Mouse (Mus musculus) kidney, postnatal 0 days (tissue): ENCODE results near the gene Gm4869. TPM values are rescaled to one million over a fixed set of nuclear protein-coding genes. Genes with fewer than 3 reads are reported as not detected.
"Not testable (repeated sequence)": the region's sequence is repeated elsewhere in the genome, so short reads cannot be mapped to it uniquely, and the experiment has no call there.

Source experiments
- ATAC-seq: fragments of 200-750 bp; cut with Nextera tagmentation; replicated peaks from 2 replicates; pipeline ENCODE4 v1.8.0; 2017; ENCODE audit warnings: low read depth, moderate number of reproducible peaks, moderate TSS enrichment, moderate library complexity; ENCODE audit not compliant: low FRiP score
- DNase-seq: peaks from one replicate; pipeline ENCODE4 v3.0.0-alpha.2; 2016; ENCODE audit warnings: low spot score
- H3K27ac ChIP-seq: fragments of 300-500 bp; sonication (generic); 2 replicates; pipeline ENCODE4 v1.5.1; 2014; ENCODE audit warnings: mild to moderate bottlenecking
- H3K27me3 ChIP-seq: fragments of 300-500 bp; sonication (generic); 2 replicates; pipeline ENCODE4 v1.6.1; 2014; ENCODE audit warnings: low read length, mixed read lengths; ENCODE audit not compliant: insufficient read depth
- H3K36me3 ChIP-seq: fragments of 300-500 bp; sonication (generic); 2 replicates; pipeline ENCODE4 v1.6.1; 2014; ENCODE audit warnings: low read length, mixed read lengths; ENCODE audit not compliant: insufficient read depth
- H3K4me1 ChIP-seq: fragments of 300-500 bp; sonication (generic); replicated peaks from 2 replicates; pipeline ENCODE4 v1.6.1; 2014; ENCODE audit warnings: antibody characterized with exemption, low read length, mixed read lengths; ENCODE audit not compliant: insufficient read depth
- H3K4me2 ChIP-seq: fragments of 300-500 bp; sonication (generic); 2 replicates; pipeline ENCODE4 v1.6.1; 2014; ENCODE audit warnings: mild to moderate bottlenecking, low read length, moderate library complexity, mixed read lengths
- H3K4me3 ChIP-seq: fragments of 300-500 bp; sonication (generic); replicated peaks from 2 replicates; pipeline ENCODE4 v1.5.1; 2014; ENCODE audit warnings: low read depth, low read length
- H3K9ac ChIP-seq: fragments of 300-500 bp; sonication (generic); 2 replicates; pipeline ENCODE4 v1.6.1; 2014; ENCODE audit warnings: low read depth, low read length
- H3K9me3 ChIP-seq: fragments of 300-500 bp; sonication (generic); replicated peaks from 2 replicates; pipeline ENCODE4 v1.6.1; 2016; ENCODE audit warnings: low read length, inconsistent platforms, mixed read lengths
- CTCF ChIP-seq: IDR thresholded peaks from 2 replicates; pipeline ENCODE4 v1.5.1; 2016; ENCODE audit warnings: antibody characterized with exemption, low read depth, mild to moderate bottlenecking, moderate library complexity
- WGBS: fragments of 180-500 bp; shearing (Covaris S2); extraction: QIAGEN DNeasy Blood & Tissue Kit; methylation state at CpG from one replicate; pipeline ENCODE4 v1.1.7; 2014; 5-methylcytosine and 5-hydroxymethylcytosine counted together
- polyA plus RNA-seq: library from polyadenylated mRNA; unstranded; fragments of >200 nt; fragmentation: Nextera tagmentation; extraction: Ambion mirVana; gene quantifications from 2 replicates; pipeline ENCODE4 v1.2.1, GENCODE M21; 2015

Gene Gm4869
- polyA plus RNA-seq, 1 experiment from 2014 or later, result not detected

- no peak overlapping the region for H3K27ac ChIP-seq
- 83% methylated on average over 3 of the region's 3 CpGs for WGBS
These were observed 16.0 kb downstream of the Gm4869 start for GRCm38 (mm10) chr5:140461476-140461875.

GRCm38 (mm10) chr5:140463151-140463550 is 17.7 kb downstream of the Gm4869 start:
- not testable (repeated sequence) for H3K9me3 ChIP-seq, ATAC-seq, H3K36me3 ChIP-seq, H3K27ac ChIP-seq, H3K4me3 ChIP-seq, H3K27me3 ChIP-seq, H3K4me1 ChIP-seq, DNase-seq, H3K4me2 ChIP-seq, H3K9ac ChIP-seq
- 85% methylated on average over 2 of the region's 2 CpGs for WGBS

More at GRCm38 (mm10) chr5:140461476-140461875, 16.0 kb downstream of the Gm4869 start:
- TF ChIP-seq CTCF, result no peak
- Histone ChIP-seq H3K4me1 (no peaks in the 10 kb centered on the region), H3K4me2 (no peak overlapping the region), H3K27me3 (no peaks in the 10 kb centered on the region), H3K9me3 (no peaks in the 10 kb centered on the region), H3K9ac (no peak overlapping the region), H3K4me3 (no peak overlapping the region), H3K36me3 (no peaks in the 10 kb centered on the region)
- ATAC-seq (no peak), DNase-seq (no peak)

GRCm38 (mm10) chr5:140464943-140465342 is 19.5 kb downstream of the Gm4869 start:
- ATAC-seq, result no peak
- no peaks in the 10 kb centered on the region for H3K4me1 ChIP-seq
- no peak for DNase-seq
- H3K27ac ChIP-seq, result no peak overlapping the region
- H3K9ac ChIP-seq, result no peak overlapping the region
- no peak overlapping the region for H3K4me3 ChIP-seq
- TF ChIP-seq CTCF, result no peak
- no peak overlapping the region for H3K4me2 ChIP-seq
- no peaks in the 10 kb centered on the region for H3K36me3 ChIP-seq
- WGBS, result 85% methylated on average over 2 of the region's 2 CpGs
- H3K9me3 ChIP-seq, result no peaks in the 10 kb centered on the region
- H3K27me3 ChIP-seq, result no peaks in the 10 kb centered on the region

- no peak overlapping the region for H3K4me2 ChIP-seq
- DNase-seq, result no peak
- ATAC-seq, result no peak
- H3K9me3 ChIP-seq, result no peaks in the 10 kb centered on the region
- H3K36me3 ChIP-seq, result no peaks in the 10 kb centered on the region
- no peak overlapping the region for H3K4me3 ChIP-seq
- H3K9ac ChIP-seq, result no peak overlapping the region
- H3K27ac ChIP-seq, result no peak overlapping the region
- WGBS, result 90% methylated on average over 3 of the region's 3 CpGs
- peak; percentile 54 for TF ChIP-seq CTCF
- no peaks in the 10 kb centered on the region for H3K4me1 ChIP-seq
- no peaks in the 10 kb centered on the region for H3K27me3 ChIP-seq
These were observed 26.9 kb downstream of the Gm4869 start for GRCm38 (mm10) chr5:140472336-140472735.

GRCm38 (mm10) chr5:140481458-140481857 is 36.0 kb downstream of the Gm4869 start:
- no peak overlapping the region for H3K27ac ChIP-seq
- DNase-seq (no peak), ATAC-seq (no peak)
- H3K9me3 ChIP-seq, result no peaks in the 10 kb centered on the region
- WGBS, result 72% methylated on average over 4 of the region's 4 CpGs
- H3K4me3 ChIP-seq, result no peak overlapping the region
- H3K36me3 ChIP-seq, result no peaks in the 10 kb centered on the region
- H3K4me2 ChIP-seq, result no peak overlapping the region
- H3K9ac ChIP-seq, result no peak overlapping the region
- no peaks in the 10 kb centered on the region for H3K4me1 ChIP-seq
- no peaks in the 10 kb centered on the region for H3K27me3 ChIP-seq
- no peak for TF ChIP-seq CTCF

GRCm38 (mm10) chr5:140491142-140491541 is 45.7 kb downstream of the Gm4869 start:
- Histone ChIP-seq H3K27ac (no peak overlapping the region), H3K9ac (no peak overlapping the region), H3K4me3 (no peak overlapping the region), H3K9me3 (no peaks in the 10 kb centered on the region), H3K36me3 (no peaks in the 10 kb centered on the region), H3K4me1 (no peaks in the 10 kb centered on the region), H3K4me2 (no peak overlapping the region), H3K27me3 (no peaks in the 10 kb centered on the region)
- TF ChIP-seq CTCF, result no peak
- 45% methylated on average over 6 of the region's 6 CpGs for WGBS
- ATAC-seq (no peak), DNase-seq (no peak)

- no peaks in the 10 kb centered on the region for H3K4me1 ChIP-seq
- WGBS, result 17% methylated on average over 11 of the region's 11 CpGs
- ATAC-seq (0 out of 2 replicates have a peak, but pooled peaks have one; percentile 61), DNase-seq (peak; percentile 5)
- H3K27me3 ChIP-seq, result no peaks in the 10 kb centered on the region
- H3K9ac ChIP-seq, result no peak overlapping the region
- H3K36me3 ChIP-seq, result no peaks in the 10 kb centered on the region
- no peak overlapping the region for H3K4me2 ChIP-seq
- H3K9me3 ChIP-seq, result no peaks in the 10 kb centered on the region
- no peak overlapping the region for H3K27ac ChIP-seq
- TF ChIP-seq CTCF, result no peak
- H3K4me3 ChIP-seq, result no peak overlapping the region
These were observed 47.3 kb downstream of the Gm4869 start for GRCm38 (mm10) chr5:140492684-140493233.
